Mouse (Mus musculus) MEL (cell line): Measurements from ENCODE around the gene Nr6a1. TPM values are rescaled to one million over a fixed set of nuclear protein-coding genes. Genes with fewer than 3 reads are reported as not detected.

Source experiments
- DNase-seq: peaks from one replicate; pipeline ENCODE4 v3.0.0; 2011; ENCODE audit warnings: low read depth, low spot score
- H3K27ac ChIP-seq: 2 replicates; pipeline ENCODE4 v1.5.1; 2012; ENCODE audit warnings: low read depth, mild to moderate bottlenecking, control low read depth, low read length, moderate library complexity; ENCODE audit not compliant: control insufficient read depth
- H3K27me3 ChIP-seq, 2 experiments: fragments of 150-350 bp in 1 of 2; sonication (generic) in 1 of 2; 2 replicates each; pipeline ENCODE4 v1.6.1; 2012; ENCODE audit warnings: low read length in 2 of 2, mild to moderate bottlenecking in 2 of 2, improper control_type of control experiment in 1 of 2, moderate library complexity in 1 of 2; ENCODE audit not compliant: insufficient read depth in 2 of 2, control insufficient read depth in 1 of 2
- H3K36me3 ChIP-seq, 2 experiments: 2 replicates each; pipeline ENCODE4 v1.6.1; 2012 to 2014; ENCODE audit warnings: low read length in 2 of 2, improper control_type of control experiment in 1 of 2, inconsistent platforms in 1 of 2, mild to moderate bottlenecking in 1 of 2; ENCODE audit not compliant: insufficient read depth in 2 of 2, control insufficient read depth in 1 of 2
- H3K4me1 ChIP-seq, 2 experiments: fragments of 150-350 bp in 1 of 2; sonication (generic) in 1 of 2; 2 replicates each; pipeline ENCODE4 v1.6.1; 2012; ENCODE audit warnings: low read length in 2 of 2, improper control_type of control experiment in 1 of 2, mild to moderate bottlenecking in 1 of 2; ENCODE audit not compliant: insufficient read depth in 2 of 2, control insufficient read depth in 1 of 2
- H3K4me3 ChIP-seq, 2 experiments: fragments of 150-350 bp in 1 of 2; sonication (generic) in 1 of 2; 2 replicates each; pipeline ENCODE4 v1.5.1; 2012; ENCODE audit warnings: low read depth in 2 of 2, low read length in 2 of 2, mild to moderate bottlenecking in 2 of 2, moderate library complexity in 2 of 2, control low read depth in 1 of 2, improper control_type of control experiment in 1 of 2; ENCODE audit not compliant: control insufficient read depth in 1 of 2, insufficient read depth in 1 of 2
- H3K79me2 ChIP-seq: 2 replicates; pipeline ENCODE4 v1.6.1; 2012; ENCODE audit warnings: mild to moderate bottlenecking, low read length, moderate library complexity; ENCODE audit not compliant: control insufficient read depth, poor library complexity, insufficient read depth
- H3K9ac ChIP-seq: 2 replicates; pipeline ENCODE4 v1.6.1; 2012; ENCODE audit warnings: low read depth, mild to moderate bottlenecking, control low read depth, low read length, moderate library complexity; ENCODE audit not compliant: control insufficient read depth, poor library complexity, severe bottlenecking
- H3K9me3 ChIP-seq: fragments of 150-350 bp; sonication (generic); replicated peaks from 2 replicates; pipeline ENCODE4 v1.6.1; 2012; ENCODE audit warnings: mild to moderate bottlenecking, low read length, improper control_type of control experiment, moderate library complexity; ENCODE audit not compliant: insufficient read depth
- ELF1 ChIP-seq: IDR thresholded peaks from 2 replicates; pipeline ENCODE4 v1.6.1; 2014; ENCODE audit warnings: low read depth, mild to moderate bottlenecking, inconsistent platforms, low read length, improper control_type of control experiment, moderate library complexity
- EP300 ChIP-seq, 2 experiments: IDR thresholded peaks; 2 replicates each; pipeline ENCODE4 v1.6.1; 2011; ENCODE audit warnings: improper control_type of control experiment in 2 of 2, low read length in 2 of 2, low read depth in 1 of 2, mild to moderate bottlenecking in 1 of 2
- ETS1 ChIP-seq: IDR thresholded peaks from 2 replicates; pipeline ENCODE4 v1.6.1; 2012; ENCODE audit warnings: low read depth, mild to moderate bottlenecking, inconsistent platforms, low read length, improper control_type of control experiment, moderate library complexity
- GABPA ChIP-seq: IDR thresholded peaks from 2 replicates; pipeline ENCODE4 v1.6.1; 2012; ENCODE audit warnings: low read depth, mild to moderate bottlenecking, inconsistent platforms, low read length, improper control_type of control experiment, moderate library complexity
- GATA1 ChIP-seq: IDR thresholded peaks from 2 replicates; pipeline ENCODE4 v1.6.1; 2011; ENCODE audit warnings: low read depth, low read length, improper control_type of control experiment
- HCFC1 ChIP-seq: IDR thresholded peaks from 2 replicates; pipeline ENCODE4 v1.6.1; 2012; ENCODE audit warnings: low read depth, mild to moderate bottlenecking, inconsistent platforms, low read length, improper control_type of control experiment, moderate library complexity
- MAX ChIP-seq: IDR thresholded peaks from 2 replicates; pipeline ENCODE4 v1.6.1; 2011; ENCODE audit warnings: low read length, improper control_type of control experiment
- MXI1 ChIP-seq: IDR thresholded peaks from 2 replicates; pipeline ENCODE4 v1.6.1; 2011; ENCODE audit warnings: mild to moderate bottlenecking, low read depth, low read length, improper control_type of control experiment
- MYC ChIP-seq: IDR thresholded peaks from 2 replicates; pipeline ENCODE4 v1.6.1; 2011; ENCODE audit warnings: low read depth, mild to moderate bottlenecking, low read length, improper control_type of control experiment, moderate library complexity
- NRF1 ChIP-seq: IDR thresholded peaks from 2 replicates; pipeline ENCODE4 v1.6.1; 2014; ENCODE audit warnings: low read depth, mild to moderate bottlenecking, inconsistent platforms, low read length, improper control_type of control experiment, moderate library complexity; ENCODE audit not compliant: poor library complexity, insufficient read depth, severe bottlenecking
- RCOR1 ChIP-seq: IDR thresholded peaks from 2 replicates; pipeline ENCODE4 v1.6.1; 2012; ENCODE audit warnings: low read depth, mild to moderate bottlenecking, inconsistent platforms, low read length, improper control_type of control experiment
- SMC3 ChIP-seq: IDR thresholded peaks from 2 replicates; pipeline ENCODE4 v1.6.1; 2011; ENCODE audit warnings: low read depth, low read length, improper control_type of control experiment
- TAL1 ChIP-seq: IDR thresholded peaks from 2 replicates; pipeline ENCODE4 v1.6.1; 2012; ENCODE audit warnings: mild to moderate bottlenecking, inconsistent platforms, low read length, moderate library complexity, mixed read lengths
- TCF12 ChIP-seq: IDR thresholded peaks from 2 replicates; pipeline ENCODE4 v1.6.1; 2014; ENCODE audit warnings: low read depth, mild to moderate bottlenecking, inconsistent platforms, low read length, improper control_type of control experiment, moderate library complexity
- ZC3H11A ChIP-seq: IDR thresholded peaks from 2 replicates; pipeline ENCODE4 v1.6.1; 2012; ENCODE audit warnings: low read depth, mild to moderate bottlenecking, inconsistent platforms, low read length, improper control_type of control experiment
- polyA plus RNA-seq, 2 experiments: library from polyadenylated mRNA; stranded (reverse) in 1 of 2; unstranded in 1 of 2; fragments of >175 nt in 1 of 2; fragments of >200 nt in 1 of 2; gene quantifications; 2 replicates each; pipeline versions ENCODE4 v1.2.1 to v1.2.4; 2012; ENCODE audit warnings: low replicate concordance in 2 of 2, low read depth in 1 of 2; ENCODE audit not compliant: insufficient read length in 2 of 2, insufficient read depth in 1 of 2, missing spikeins in 1 of 2
- total RNA-seq: library from RNA; depleted of rRNA; stranded (reverse); fragments of 300-350 nt; gene quantifications from 2 replicates; pipeline ENCODE4 v1.2.3, GENCODE M21; 2012

The Nr6a1 gene
- total and polyA plus RNA-seq, 3 experiments = 5.0 to 22.8 (median 10.2) TPM

- Histone ChIP-seq H3K27me3 (no peaks in the 10 kb centered on the region), H3K4me1 (peaks cover 5 to 10% of the 10 kb centered on the region in 2 experiments), H3K27ac (no peak overlapping the region), H3K4me3 (no peak overlapping the region), H3K9me3 (no peaks in the 10 kb centered on the region), H3K79me2 (no peaks in the 10 kb centered on the region), H3K9ac (no peak overlapping the region), H3K36me3 (peaks cover 0 to 17% of the 10 kb centered on the region in 2 experiments; a peak in 2 of 4 replicates)
- no peak for DNase-seq
- no peak for TF ChIP-seq SMC3
- no peak for TF ChIP-seq MXI1
- TF ChIP-seq MYC = no peak
These were observed 98.0 kb downstream of the Nr6a1 start for GRCm38 (mm10) chr2:38829521-38829920.

- H3K27me3 ChIP-seq = no peaks in the 10 kb centered on the region
- no peak overlapping the region for H3K4me3 ChIP-seq
- H3K79me2 ChIP-seq = no peaks in the 10 kb centered on the region
- no peak overlapping the region for H3K27ac ChIP-seq
- TF ChIP-seq MAX (no peak), NRF1 (no peak), TAL1 (no peak), GABPA (no peak), ELF1 (no peak), ZC3H11A (no peak)
- no peak for DNase-seq
- no peaks in the 10 kb centered on the region for H3K9me3 ChIP-seq
- H3K4me1 ChIP-seq = peaks cover 5 to 10% of the 10 kb centered on the region in 2 experiments
- H3K36me3 ChIP-seq = peaks cover 0 to 17% of the 10 kb centered on the region in 2 experiments; a peak in 2 of 4 replicates
- no peak overlapping the region for H3K9ac ChIP-seq
These were observed 99.6 kb downstream of the Nr6a1 start for GRCm38 (mm10) chr2:38827801-38828306.

GRCm38 (mm10) chr2:38826189-38826588, 101.3 kb downstream of the Nr6a1 start:
- no peaks in the 10 kb centered on the region for H3K9me3 ChIP-seq
- no peaks in the 10 kb centered on the region for H3K27me3 ChIP-seq
- no peak overlapping the region for H3K4me3 ChIP-seq
- no peak overlapping the region for H3K27ac ChIP-seq
- H3K4me1 ChIP-seq = peaks cover under 1 to 10% of the 10 kb centered on the region in 2 experiments; a peak in 3 of 4 replicates
- peak; percentile 82 for DNase-seq
- peaks cover 0 to 14% of the 10 kb centered on the region in 2 experiments; a peak in 2 of 4 replicates for H3K36me3 ChIP-seq
- TF ChIP-seq GATA1 (peak; percentile 53), MYC (no peak), TCF12 (0 out of 2 replicates have a peak, but pooled peaks have one; percentile 26), ETS1 (peak; percentile 58), HCFC1 (no peak), EP300 (IDR thresholded peaks at IDR 0.05; ENCODE audit: low read depth in 1 of 2, low read length in 2 of 2) (peak; percentile 66 to 76), RCOR1 (peak; percentile 88), NRF1 (no peak), MAX (no peak)
- H3K9ac ChIP-seq = no peak overlapping the region
- H3K79me2 ChIP-seq = no peaks in the 10 kb centered on the region
